Mouse (Mus musculus) layer of hippocampus, adult 2 months (tissue): Measurements from ENCODE around the gene Pitpna. TPM values are rescaled to one million over a fixed set of nuclear protein-coding genes. Genes with fewer than 3 reads are reported as not detected.

ENCODE experiments used
- DNase-seq, 2 experiments: peaks; one replicate each; pipeline ENCODE4 v3.0.0; 2022; ENCODE audit warnings: low spot score in 2 of 2
- H3K27ac ChIP-seq: fragments of 200-600 bp; 2 replicates; pipeline ENCODE4 v1.8.1; 2022
- H3K4me3 ChIP-seq: fragments of 200-600 bp; 2 replicates; pipeline ENCODE4 v1.8.1; 2022; ENCODE audit warnings: mild to moderate bottlenecking
- CTCF ChIP-seq: fragments of 200-600 bp; conservative IDR thresholded peaks from 2 replicates; pipeline ENCODE4 v1.8.1; 2022; ENCODE audit warnings: antibody characterized with exemption, mild to moderate bottlenecking, moderate library complexity
- total RNA-seq, 2 experiments: library from RNA; stranded (reverse); gene quantifications; 2 replicates each; pipeline ENCODE4 v1.2.3; 2021

Pitpna gene
- total RNA-seq, 2 experiments from 2014 or later = 269 to 283 TPM

GRCm38 (mm10) chr11:75567346-75568114, 20.4 kb upstream of the Pitpna start:
- peak overlapping the region; percentile 83 for H3K27ac ChIP-seq
- TF ChIP-seq CTCF = no peak
- no peak for DNase-seq
- H3K4me3 ChIP-seq = no peak overlapping the region

- DNase-seq = no peak
- TF ChIP-seq CTCF = no peak
- no peak overlapping the region for H3K4me3 ChIP-seq
- H3K27ac ChIP-seq = peak overlapping the region; percentile 83; the same call in 1 of the 2 replicates
These were observed 19.8 kb upstream of the Pitpna start for GRCm38 (mm10) chr11:75568115-75568511.

GRCm38 (mm10) chr11:75568962-75569361, 18.9 kb upstream of the Pitpna start:
- H3K4me3 ChIP-seq = no peak overlapping the region
- TF ChIP-seq CTCF = no peak
- no peak overlapping the region for H3K27ac ChIP-seq
- no peak for DNase-seq

GRCm38 (mm10) chr11:75570375-75571125, 17.3 kb upstream of the Pitpna start:
- no peak for TF ChIP-seq CTCF
- no peak overlapping the region for H3K27ac ChIP-seq
- DNase-seq = no peak
- no peak overlapping the region for H3K4me3 ChIP-seq

GRCm38 (mm10) chr11:75571126-75571990, 16.5 kb upstream of the Pitpna start:
- Histone ChIP-seq H3K27ac (peak overlapping the region; percentile 67; the same call in 1 of the 2 replicates), H3K4me3 (no peak overlapping the region)
- no peak for TF ChIP-seq CTCF
- DNase-seq = no peak

GRCm38 (mm10) chr11:75572301-75572791, 15.6 kb upstream of the Pitpna start:
- Histone ChIP-seq H3K27ac (peak overlapping the region; percentile 67), H3K4me3 (no peak overlapping the region)
- TF ChIP-seq CTCF = no peak
- DNase-seq = peak in 1 of 2 experiments; percentile 39

GRCm38 (mm10) chr11:75572854-75573650, 14.8 kb upstream of the Pitpna start:
- Histone ChIP-seq H3K4me3 (no peak overlapping the region), H3K27ac (peak overlapping the region; percentile 67)
- TF ChIP-seq CTCF = peak; percentile 99
- DNase-seq = peak; percentile 93 to 97

- Histone ChIP-seq H3K27ac (no peak overlapping the region), H3K4me3 (no peak overlapping the region)
- TF ChIP-seq CTCF = no peak
- DNase-seq = no peak
These were observed 13.3 kb upstream of the Pitpna start for GRCm38 (mm10) chr11:75574378-75575123.

- Histone ChIP-seq H3K27ac (no peak overlapping the region), H3K4me3 (no peak overlapping the region)
- no peak for TF ChIP-seq CTCF
- DNase-seq = no peak
These were observed 12.3 kb upstream of the Pitpna start for GRCm38 (mm10) chr11:75575560-75576123.

- no peak overlapping the region for H3K27ac ChIP-seq
- no peak overlapping the region for H3K4me3 ChIP-seq
- no peak for DNase-seq
- no peak for TF ChIP-seq CTCF
These were observed 9.3 kb upstream of the Pitpna start for GRCm38 (mm10) chr11:75578609-75579008.

- no peak overlapping the region for H3K27ac ChIP-seq
- no peak for TF ChIP-seq CTCF
- DNase-seq = no peak
- H3K4me3 ChIP-seq = no peak overlapping the region
These were observed 6.3 kb upstream of the Pitpna start for GRCm38 (mm10) chr11:75581495-75582149.
